Mouse (Mus musculus) forebrain, embryonic 13.5 days (tissue): ENCODE data around the gene Dok3. TPM values are rescaled to one million over a fixed set of nuclear protein-coding genes. Genes with fewer than 3 reads are reported as not detected.
A peak's percentile ranks its signal among the peaks of the same experiment; 100 is the strongest.

Source experiments
- ATAC-seq: fragments of 200-750 bp; cut with Nextera tagmentation; 2 replicates; pipeline ENCODE4 v1.8.0; 2017
- H3K27ac ChIP-seq: fragments of 300-500 bp; sonication (generic); 2 replicates; pipeline ENCODE4 v1.5.1; 2015; ENCODE audit warnings: inconsistent platforms, mild to moderate bottlenecking, moderate library complexity
- H3K27me3 ChIP-seq: fragments of 300-500 bp; sonication (generic); 2 replicates; pipeline ENCODE4 v1.6.1; 2015; ENCODE audit warnings: mild to moderate bottlenecking, inconsistent platforms
- H3K36me3 ChIP-seq: fragments of 300-500 bp; sonication (generic); 2 replicates; pipeline ENCODE4 v1.6.1; 2015; ENCODE audit warnings: mild to moderate bottlenecking, inconsistent platforms; ENCODE audit not compliant: poor library complexity, severe bottlenecking
- H3K4me1 ChIP-seq: fragments of 300-500 bp; sonication (generic); 2 replicates; pipeline ENCODE4 v1.6.1; 2015; ENCODE audit warnings: inconsistent platforms
- H3K4me2 ChIP-seq: fragments of 300-500 bp; sonication (generic); 2 replicates; pipeline ENCODE4 v1.6.1; 2015; ENCODE audit warnings: inconsistent platforms, mild to moderate bottlenecking, moderate library complexity
- H3K4me3 ChIP-seq: fragments of 300-500 bp; sonication (generic); 2 replicates; pipeline ENCODE4 v1.5.1; 2015; ENCODE audit warnings: mild to moderate bottlenecking, inconsistent platforms
- H3K9ac ChIP-seq: fragments of 300-500 bp; sonication (generic); 2 replicates; pipeline ENCODE4 v1.6.1; 2015; ENCODE audit warnings: mild to moderate bottlenecking, inconsistent platforms
- H3K9me3 ChIP-seq: fragments of 300-500 bp; sonication (generic); replicated peaks from 2 replicates; pipeline ENCODE4 v1.6.1; 2016; ENCODE audit warnings: inconsistent platforms
- WGBS: fragments of 180-500 bp; shearing (Covaris S2); methylation state at CpG from one replicate; pipeline ENCODE4 v1.1.7; 2015; 5-methylcytosine and 5-hydroxymethylcytosine counted together
- polyA plus RNA-seq: library from polyadenylated mRNA; unstranded; fragments of >200 nt; fragmentation: Nextera tagmentation; extraction: Ambion mirVana; gene quantifications from 2 replicates; pipeline ENCODE4 v1.2.1, GENCODE M21; 2015

Dok3 gene
- polyA plus RNA-seq, 1 experiment from 2014 or later = 2.1 TPM

DNA sequence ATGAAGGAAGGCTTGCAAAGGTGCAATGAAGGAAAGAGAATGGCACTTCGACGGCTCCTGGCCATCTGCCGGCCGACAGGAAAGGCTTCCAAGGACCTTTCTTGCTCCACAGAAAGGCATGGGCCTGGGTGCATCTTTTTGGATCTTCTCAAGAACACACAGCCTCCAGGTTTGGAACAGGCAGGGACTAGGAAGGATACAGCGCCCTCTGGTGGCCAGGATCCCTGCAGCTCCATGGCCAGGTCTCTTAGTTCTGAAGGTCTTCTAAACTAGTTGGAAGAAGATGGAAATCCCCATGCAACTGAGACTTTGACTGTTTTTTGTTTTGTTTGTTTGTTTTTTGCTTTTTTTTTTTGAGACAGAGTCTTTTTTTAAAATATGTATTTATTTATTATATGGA lies 12.1 kb downstream of the Dok3 start:
- no peaks in the 10 kb centered on the region for H3K36me3 ChIP-seq
- WGBS = 1% methylated on average over 5 of the region's 5 CpGs
- peaks cover 9% of the 10 kb centered on the region for H3K4me1 ChIP-seq
- H3K27me3 ChIP-seq = peaks cover 3% of the 10 kb centered on the region; the same call in 1 of the 2 replicates
- H3K27ac ChIP-seq = no peak overlapping the region
- H3K9me3 ChIP-seq = no peaks in the 10 kb centered on the region
- H3K4me3 ChIP-seq = no peak overlapping the region
- no peak for ATAC-seq
- H3K4me2 ChIP-seq = no peak overlapping the region
- no peak overlapping the region for H3K9ac ChIP-seq

DNA sequence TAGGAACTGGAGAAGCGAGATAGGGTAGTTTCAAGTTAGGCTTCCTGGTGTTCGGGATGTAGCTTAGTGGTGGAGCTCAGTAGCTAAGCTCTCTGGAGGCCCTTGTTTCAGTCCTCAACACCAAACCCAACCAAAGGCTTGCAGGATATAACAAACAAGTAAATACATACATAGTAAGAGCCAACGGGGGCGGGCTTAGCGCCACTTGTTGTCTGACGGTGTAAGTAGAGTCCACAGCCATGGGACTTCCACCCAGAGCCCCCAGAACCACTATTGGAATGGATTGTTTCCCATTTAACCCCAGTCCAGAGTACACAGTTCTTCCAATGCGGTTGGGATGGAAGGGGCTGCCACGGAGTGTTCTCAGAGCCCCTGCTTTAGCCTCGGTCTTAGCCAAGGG lies 15.3 kb downstream of the Dok3 start:
- no peak overlapping the region for H3K27ac ChIP-seq
- H3K9ac ChIP-seq = peak overlapping the region; percentile 91
- peak overlapping the region; percentile 91 for H3K4me2 ChIP-seq
- 33% methylated on average over 9 of the region's 9 CpGs for WGBS
- H3K4me3 ChIP-seq = peak overlapping the region; percentile 80
- peaks cover 5% of the 10 kb centered on the region; the same call in 1 of the 2 replicates for H3K36me3 ChIP-seq
- no peaks in the 10 kb centered on the region for H3K9me3 ChIP-seq
- peaks cover 30% of the 10 kb centered on the region for H3K4me1 ChIP-seq
- ATAC-seq = peak; percentile 0; the same call in 1 of the 2 replicates
- peaks cover 3% of the 10 kb centered on the region; the same call in 1 of the 2 replicates for H3K27me3 ChIP-seq

DNA sequence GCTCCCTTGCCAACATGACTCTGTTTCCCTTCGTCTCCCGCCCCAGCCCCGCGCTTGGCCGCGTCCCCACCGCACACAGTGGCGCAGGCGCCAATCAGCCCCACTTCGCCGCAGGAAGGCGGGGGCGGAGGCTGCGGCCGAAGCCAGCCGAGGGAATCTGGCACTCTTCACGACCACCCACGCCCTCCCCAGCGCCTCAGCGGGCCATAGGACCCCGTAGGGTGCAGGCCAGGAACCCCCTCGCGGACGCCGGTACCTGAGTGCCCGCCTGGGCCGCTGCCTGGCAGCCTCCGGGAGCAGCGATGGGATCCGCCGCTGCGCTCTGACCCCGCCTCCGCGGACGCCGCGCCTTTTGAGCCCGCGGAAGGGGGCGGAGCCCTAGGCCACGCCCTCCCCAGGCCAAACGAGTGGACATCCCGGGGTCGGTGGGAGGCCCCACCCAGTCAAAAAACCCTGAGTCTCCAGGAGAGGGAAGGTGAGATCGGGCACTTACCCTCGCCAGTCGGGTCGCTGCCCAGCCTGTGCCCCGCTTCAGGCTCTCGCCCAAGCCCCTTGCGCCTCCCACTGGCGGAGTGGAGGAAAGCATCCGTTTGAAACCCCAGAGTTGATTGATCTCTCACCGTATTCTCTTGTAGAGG lies 15.9 kb downstream of the Dok3 start, which contains the start of gene Pdlim7:
Gene Pdlim7 (minus strand): TSS at position 566 of the 638 bp plus-strand sequence.
- under 1% methylated on average over 52 of the region's 55 CpGs for WGBS
- Histone ChIP-seq H3K36me3 (peaks cover 11% of the 10 kb centered on the region), H3K4me2 (peak within 1 kb of the TSS; percentile 91), H3K27ac (peak within 1 kb of the TSS; percentile 63), H3K4me3 (peak within 1 kb of the TSS; percentile 80), H3K9ac (peak within 1 kb of the TSS; percentile 91), H3K27me3 (peaks cover 3% of the 10 kb centered on the region; the same call in 1 of the 2 replicates), H3K4me1 (peaks cover 30% of the 10 kb centered on the region), H3K9me3 (no peaks in the 10 kb centered on the region)
- ATAC-seq = peak; percentile 82

DNA sequence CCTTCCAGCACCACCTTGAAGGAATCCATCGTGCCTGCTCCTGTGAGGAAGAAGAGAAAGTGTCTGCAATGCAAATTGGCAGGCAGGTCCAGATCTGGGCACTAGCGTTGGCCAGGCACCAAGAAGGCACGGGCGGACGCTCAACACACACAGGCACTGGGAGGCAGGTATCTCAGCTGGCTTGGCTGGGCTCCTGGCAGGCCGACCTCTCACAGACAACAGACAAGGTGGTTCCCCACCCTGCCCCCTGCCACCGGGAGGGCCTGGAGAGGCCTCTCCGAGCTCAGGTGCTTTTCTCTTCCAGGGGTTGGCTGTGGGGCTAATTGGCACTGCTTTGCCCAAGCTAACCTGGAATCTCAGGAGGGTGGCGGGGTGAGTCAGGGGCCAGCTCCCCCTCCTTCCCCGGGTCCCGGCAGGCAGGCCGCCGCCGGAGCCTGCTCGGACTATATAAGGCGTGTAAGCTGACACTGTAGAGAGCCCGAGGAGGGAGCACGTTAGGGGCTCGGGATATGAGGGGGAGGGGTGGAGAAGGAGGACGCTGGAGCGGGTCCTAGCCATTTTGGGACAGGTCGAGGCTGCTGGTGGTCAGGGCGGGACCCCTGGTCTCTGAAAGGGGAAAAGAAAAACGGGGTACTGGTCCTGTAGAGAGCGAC lies 16.6 kb downstream of the Dok3 start:
- peak overlapping the region; percentile 63 for H3K27ac ChIP-seq
- H3K4me1 ChIP-seq = peaks cover 30% of the 10 kb centered on the region
- H3K27me3 ChIP-seq = peaks cover 3% of the 10 kb centered on the region; the same call in 1 of the 2 replicates
- H3K9ac ChIP-seq = peak overlapping the region; percentile 91
- peak overlapping the region; percentile 91 for H3K4me2 ChIP-seq
- WGBS = 1% methylated on average over 21 of the region's 25 CpGs
- H3K4me3 ChIP-seq = peak overlapping the region; percentile 80
- ATAC-seq = peak; percentile 46; the same call in 1 of the 2 replicates
- H3K36me3 ChIP-seq = peaks cover 19% of the 10 kb centered on the region
- no peaks in the 10 kb centered on the region for H3K9me3 ChIP-seq

DNA sequence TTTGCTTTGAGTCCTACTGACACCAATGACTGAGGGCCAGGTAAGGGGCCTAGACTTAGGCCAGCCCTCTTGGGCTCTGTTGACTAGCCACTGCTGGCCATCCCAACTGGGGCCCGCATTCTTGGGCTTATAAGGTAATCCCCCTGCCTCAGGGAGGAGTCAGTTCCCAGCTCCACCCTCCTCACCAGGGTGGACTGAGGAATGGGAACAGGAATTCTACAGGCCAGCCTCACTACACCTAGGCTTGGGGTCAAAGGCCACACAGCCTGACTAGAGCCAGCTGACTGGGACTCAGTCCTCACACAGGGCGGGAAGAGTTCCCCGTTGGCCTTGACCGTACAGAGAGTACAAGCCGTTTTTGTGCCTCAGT lies 17.6 kb downstream of the Dok3 start:
- H3K27ac ChIP-seq = peak overlapping the region; percentile 86
- H3K36me3 ChIP-seq = peaks cover 29% of the 10 kb centered on the region
- H3K9me3 ChIP-seq = no peaks in the 10 kb centered on the region
- H3K4me1 ChIP-seq = peaks cover 30% of the 10 kb centered on the region
- peaks cover 3% of the 10 kb centered on the region; the same call in 1 of the 2 replicates for H3K27me3 ChIP-seq
- H3K4me3 ChIP-seq = 0 out of 2 replicates have a peak overlapping the region, but pooled peaks have one; percentile 80
- ATAC-seq = no peak
- 28% methylated on average over 5 of the region's 5 CpGs for WGBS
- 0 out of 2 replicates have a peak overlapping the region, but pooled peaks have one; percentile 23 for H3K9ac ChIP-seq
- peak overlapping the region; percentile 91 for H3K4me2 ChIP-seq

DNA sequence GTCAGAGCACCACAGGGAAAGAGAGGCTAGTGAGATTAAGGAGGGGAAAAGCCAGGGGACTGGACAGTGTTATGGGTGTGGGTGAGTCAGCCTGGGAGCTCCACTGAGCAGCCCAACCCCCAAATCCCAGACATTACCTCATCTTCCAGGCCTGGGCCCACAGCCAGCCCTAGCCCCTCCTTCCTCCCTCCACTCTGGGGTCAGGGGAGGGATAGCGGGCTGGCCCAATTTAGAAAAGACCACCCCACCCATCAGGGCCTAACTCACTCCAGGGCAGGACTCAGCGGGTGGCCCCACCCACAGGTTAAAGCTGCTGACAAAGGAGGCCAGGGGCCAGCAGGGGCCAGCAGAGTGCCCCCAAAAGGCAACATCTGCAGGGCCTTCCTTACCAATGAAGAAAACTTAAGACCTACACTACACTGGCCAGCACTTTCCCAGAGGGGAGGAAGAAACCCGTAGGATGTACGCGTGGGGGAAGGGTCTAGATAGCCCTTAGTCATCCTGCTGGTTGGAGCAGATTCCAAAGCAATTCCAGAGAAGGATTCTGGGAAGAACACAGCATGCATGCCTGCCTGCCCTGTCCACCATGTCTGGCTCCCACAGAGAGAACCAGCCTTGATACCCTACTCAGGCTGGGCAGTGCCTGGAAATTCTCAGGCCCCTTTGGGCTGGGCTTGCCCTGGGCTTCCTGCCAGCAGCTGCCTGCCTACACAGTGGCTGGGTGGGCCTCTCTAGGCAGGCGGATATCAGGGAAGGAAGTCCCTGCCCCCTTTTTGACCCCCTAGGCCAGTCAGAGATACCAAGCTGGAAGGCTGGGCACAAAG lies 18.2 kb downstream of the Dok3 start:
- Histone ChIP-seq H3K36me3 (peaks cover 35% of the 10 kb centered on the region), H3K4me2 (peak overlapping the region; percentile 91), H3K9ac (peak overlapping the region; percentile 23), H3K4me3 (no peak overlapping the region), H3K9me3 (no peaks in the 10 kb centered on the region), H3K27me3 (peaks cover 3% of the 10 kb centered on the region; the same call in 1 of the 2 replicates), H3K27ac (peak overlapping the region; percentile 86), H3K4me1 (peaks cover 30% of the 10 kb centered on the region)
- peak; percentile 50 for ATAC-seq
- 12% methylated on average over 6 of the region's 6 CpGs for WGBS

DNA sequence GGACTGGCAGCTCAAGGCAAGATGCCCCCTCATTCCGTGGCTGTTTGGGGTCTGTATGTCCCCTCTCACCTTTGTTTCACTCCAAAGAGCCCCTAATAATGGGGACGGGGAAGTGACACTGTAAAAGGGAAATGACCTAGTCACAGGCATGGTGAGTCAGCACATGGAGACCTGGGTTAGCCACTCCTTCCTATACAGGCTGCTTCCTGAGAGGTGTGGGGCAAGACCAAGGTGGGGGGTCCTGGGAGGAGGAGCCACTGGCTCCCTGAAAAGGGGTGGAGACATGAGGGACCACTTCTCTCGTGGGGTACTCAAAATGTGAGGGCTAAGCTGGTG lies 18.8 kb downstream of the Dok3 start:
- H3K9ac ChIP-seq = no peak overlapping the region; the same call in 1 of the 2 replicates
- peaks cover 41% of the 10 kb centered on the region for H3K36me3 ChIP-seq
- H3K27ac ChIP-seq = peak overlapping the region; percentile 86
- ATAC-seq = no peak
- no peak overlapping the region for H3K4me3 ChIP-seq
- peaks cover 30% of the 10 kb centered on the region for H3K4me1 ChIP-seq
- H3K27me3 ChIP-seq = peaks cover 2% of the 10 kb centered on the region; the same call in 1 of the 2 replicates
- no peaks in the 10 kb centered on the region for H3K9me3 ChIP-seq
- WGBS = 24% methylated on average over 3 of the region's 3 CpGs
- H3K4me2 ChIP-seq = peak overlapping the region; percentile 91

DNA sequence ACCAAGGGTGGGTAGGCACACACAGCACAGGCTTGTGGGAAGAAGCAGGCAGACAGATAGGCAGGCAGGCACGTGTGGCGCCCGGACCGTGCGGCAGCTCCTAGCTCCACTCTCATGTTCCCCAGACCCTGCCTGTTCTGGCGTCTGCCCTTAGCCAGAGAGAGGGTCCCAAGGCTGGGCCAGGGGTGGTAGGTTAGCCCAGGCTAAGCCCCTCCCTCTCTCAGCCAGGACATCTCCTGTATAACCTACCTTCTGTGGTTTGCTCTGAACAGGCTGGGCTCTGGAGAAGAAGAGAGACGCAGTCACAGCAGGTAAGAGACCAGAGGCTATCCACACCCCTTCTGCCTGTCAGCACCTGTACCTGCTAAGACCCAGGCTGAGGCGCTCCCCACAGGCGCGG lies 20.6 kb downstream of the Dok3 start:
- no peak overlapping the region for H3K4me2 ChIP-seq
- no peak overlapping the region for H3K27ac ChIP-seq
- H3K9ac ChIP-seq = no peak overlapping the region
- WGBS = 94% methylated on average over 10 of the region's 10 CpGs
- H3K36me3 ChIP-seq = peaks cover 58% of the 10 kb centered on the region
- H3K9me3 ChIP-seq = no peaks in the 10 kb centered on the region
- H3K4me1 ChIP-seq = peaks cover 30% of the 10 kb centered on the region
- ATAC-seq = no peak
- no peak overlapping the region for H3K4me3 ChIP-seq
- no peaks in the 10 kb centered on the region for H3K27me3 ChIP-seq

DNA sequence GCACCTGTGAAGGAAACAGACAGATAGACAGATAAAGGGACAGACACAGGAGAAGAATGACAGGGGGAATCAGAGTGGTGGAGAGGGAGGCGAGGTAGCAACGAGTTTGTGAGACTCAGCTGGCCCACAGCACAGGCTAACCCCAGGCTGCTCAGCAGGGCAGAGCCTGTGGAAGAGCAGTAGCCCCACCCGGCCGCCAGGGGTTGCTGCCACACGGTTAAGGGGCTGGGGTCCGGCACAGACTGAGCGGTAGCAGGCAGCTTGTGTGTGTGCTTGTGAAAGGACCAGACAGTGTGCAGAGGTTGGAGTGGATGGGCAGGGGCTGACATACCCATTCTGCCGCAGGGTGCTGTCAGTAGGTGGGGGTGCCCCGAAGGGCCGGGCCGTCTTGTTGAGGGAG lies 21.2 kb downstream of the Dok3 start:
- no peaks in the 10 kb centered on the region for H3K27me3 ChIP-seq
- H3K27ac ChIP-seq = no peak overlapping the region
- peaks cover 65% of the 10 kb centered on the region for H3K36me3 ChIP-seq
- no peak overlapping the region for H3K4me3 ChIP-seq
- H3K9me3 ChIP-seq = no peaks in the 10 kb centered on the region
- peaks cover 30% of the 10 kb centered on the region for H3K4me1 ChIP-seq
- no peak overlapping the region for H3K9ac ChIP-seq
- 62% methylated on average over 11 of the region's 11 CpGs for WGBS
- H3K4me2 ChIP-seq = no peak overlapping the region
- no peak; the same call in 1 of the 2 replicates for ATAC-seq

DNA sequence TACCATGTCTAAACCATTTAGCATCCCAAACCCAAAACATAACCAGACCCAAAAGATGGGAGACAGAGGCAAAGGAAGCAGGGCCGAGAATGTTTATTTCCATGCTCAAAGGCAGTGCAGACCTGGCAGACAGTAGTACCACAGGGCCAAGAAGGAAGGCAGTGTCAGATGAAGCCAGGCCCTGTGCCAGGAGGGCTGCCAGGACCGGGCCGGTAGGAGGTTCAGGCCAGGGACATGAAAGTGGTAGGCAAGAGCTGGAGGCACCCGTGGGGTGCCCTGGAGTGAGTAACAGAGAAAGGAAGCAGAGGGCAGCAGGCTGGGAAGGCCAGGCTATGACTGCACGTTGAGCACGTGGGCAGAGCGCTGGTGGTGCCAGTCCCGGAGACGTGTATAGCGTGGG lies 22.4 kb downstream of the Dok3 start:
- H3K4me3 ChIP-seq = no peak overlapping the region
- no peak overlapping the region for H3K9ac ChIP-seq
- no peak overlapping the region for H3K4me2 ChIP-seq
- H3K36me3 ChIP-seq = peaks cover 75% of the 10 kb centered on the region
- H3K27me3 ChIP-seq = no peaks in the 10 kb centered on the region
- H3K9me3 ChIP-seq = no peaks in the 10 kb centered on the region
- WGBS = 86% methylated on average over 10 of the region's 10 CpGs
- no peak overlapping the region for H3K27ac ChIP-seq
- no peak for ATAC-seq
- peaks cover 18% of the 10 kb centered on the region for H3K4me1 ChIP-seq

DNA sequence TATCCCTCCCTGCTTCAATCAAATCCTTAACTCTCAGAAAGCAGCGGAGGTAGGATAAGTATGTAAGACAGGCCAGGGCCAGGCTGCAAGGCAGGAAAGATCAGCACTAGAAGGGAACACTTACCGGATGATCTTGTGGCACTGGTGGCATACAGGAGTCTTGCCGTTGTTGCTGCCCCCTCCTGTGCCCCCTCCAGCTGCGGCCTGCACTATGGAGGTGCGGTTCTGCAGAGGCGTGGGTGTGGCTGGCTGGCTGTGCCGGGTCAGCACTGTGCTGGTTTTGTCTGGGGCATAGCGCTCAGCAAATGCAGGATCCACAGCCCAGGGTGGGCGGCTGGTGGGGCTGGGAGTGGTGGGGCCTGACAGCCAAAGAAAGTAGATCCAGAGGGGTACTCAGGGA lies 23.3 kb downstream of the Dok3 start:
- Histone ChIP-seq H3K27ac (no peak overlapping the region), H3K4me1 (peaks cover 10% of the 10 kb centered on the region), H3K27me3 (no peaks in the 10 kb centered on the region), H3K9me3 (no peaks in the 10 kb centered on the region), H3K9ac (no peak overlapping the region), H3K4me3 (no peak overlapping the region), H3K4me2 (no peak overlapping the region), H3K36me3 (peaks cover 81% of the 10 kb centered on the region)
- whole genome bisulfite sequencing = 94% methylated on average over 9 of the region's 9 CpGs
- ATAC-seq = no peak

DNA sequence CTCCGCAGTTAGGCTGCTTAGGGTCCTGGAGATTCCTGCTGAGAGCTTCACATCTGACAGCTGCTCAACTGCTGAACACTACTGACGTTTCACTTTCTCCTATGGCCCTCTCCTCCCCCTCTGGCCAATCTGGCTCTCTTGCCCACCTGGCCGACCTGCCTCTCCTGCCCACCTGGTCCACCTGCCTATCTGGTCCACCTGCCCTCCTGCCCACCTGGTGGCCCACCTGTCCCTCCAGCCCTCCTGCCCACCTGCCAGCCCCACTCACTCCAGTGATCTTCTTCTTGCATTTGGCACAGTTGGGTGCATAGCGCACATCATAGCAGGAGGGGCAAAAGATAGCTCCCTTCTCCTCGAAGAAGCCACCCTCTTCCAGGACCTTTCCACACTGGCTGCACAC lies 24.7 kb downstream of the Dok3 start:
- no peak for ATAC-seq
- H3K36me3 ChIP-seq = peaks cover 84% of the 10 kb centered on the region
- no peaks in the 10 kb centered on the region for H3K9me3 ChIP-seq
- WGBS = 83% methylated on average over 5 of the region's 5 CpGs
- no peak overlapping the region for H3K4me3 ChIP-seq
- H3K4me2 ChIP-seq = no peak overlapping the region
- H3K27me3 ChIP-seq = no peaks in the 10 kb centered on the region
- no peak overlapping the region for H3K9ac ChIP-seq
- no peaks in the 10 kb centered on the region for H3K4me1 ChIP-seq
- H3K27ac ChIP-seq = no peak overlapping the region
